Mouse (Mus musculus): Measurements from ENCODE around the gene Trim65.
"Not testable (repeated sequence)": the region's sequence is repeated elsewhere in the genome, so short reads cannot be mapped to it uniquely, and the experiment has no call there.

Gene Trim65

DNA sequence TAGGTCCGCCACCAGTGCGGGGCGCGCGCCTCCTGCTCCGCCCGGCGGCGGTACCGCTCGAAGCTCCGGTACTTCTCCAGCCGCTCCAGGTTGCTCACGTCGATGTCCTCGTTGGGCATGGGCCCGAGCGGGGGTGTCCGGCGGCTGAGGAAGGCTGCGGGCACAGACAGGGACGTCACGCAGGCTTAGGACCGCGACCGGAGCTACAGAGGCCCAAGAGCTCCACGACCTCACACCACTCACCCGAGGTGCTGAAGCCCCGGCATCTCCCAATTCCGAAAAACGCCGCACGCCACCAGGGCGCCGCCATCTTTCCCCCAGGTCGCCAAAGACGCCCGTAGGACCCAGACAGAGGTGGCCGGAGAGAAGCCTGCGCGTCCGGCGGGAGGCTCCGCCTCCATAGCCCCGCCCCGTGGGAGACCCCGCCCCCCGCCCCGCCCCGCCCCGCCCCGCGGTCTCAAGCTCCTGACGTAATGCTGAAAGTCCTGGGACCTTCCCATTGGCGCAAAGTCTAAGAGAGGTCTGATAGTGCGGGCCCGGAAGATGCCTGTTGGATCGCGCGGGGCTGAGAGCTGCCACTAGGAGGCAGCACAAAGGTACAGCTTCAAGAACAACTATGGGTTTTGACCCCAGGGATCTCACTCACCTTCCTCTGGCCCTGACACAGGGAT is 7.7 kb upstream of the Trim65 start, which contains the start of gene Mrpl38:
Gene Mrpl38, minus strand, starts transcription at position 401 of the 671 bp plus-strand sequence.
- peak; percentile 85 to 95 for DNase-seq (ENCODE audit: low spot score in 2 of 2)

DNA sequence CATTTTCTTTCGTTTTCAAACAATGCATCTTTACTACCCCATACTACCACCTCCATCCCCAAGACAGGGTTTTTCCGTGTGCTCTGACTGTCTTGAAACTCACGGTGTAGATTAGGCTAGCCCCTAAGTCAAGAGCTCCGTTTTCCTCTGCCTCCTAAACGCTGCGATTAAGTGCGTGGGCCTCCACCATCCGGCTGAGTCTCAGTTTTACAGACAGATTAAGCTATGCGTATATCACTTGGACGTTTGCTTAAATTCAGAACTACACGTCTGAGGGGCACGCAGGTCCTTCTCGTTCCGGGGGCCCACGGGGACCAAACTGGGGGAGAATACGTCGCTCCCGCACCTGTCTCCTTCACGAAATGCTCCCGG is 7.2 kb upstream of the Trim65 start:
- no peak for DNase-seq (ENCODE audit: low spot score in 2 of 2)

DNA sequence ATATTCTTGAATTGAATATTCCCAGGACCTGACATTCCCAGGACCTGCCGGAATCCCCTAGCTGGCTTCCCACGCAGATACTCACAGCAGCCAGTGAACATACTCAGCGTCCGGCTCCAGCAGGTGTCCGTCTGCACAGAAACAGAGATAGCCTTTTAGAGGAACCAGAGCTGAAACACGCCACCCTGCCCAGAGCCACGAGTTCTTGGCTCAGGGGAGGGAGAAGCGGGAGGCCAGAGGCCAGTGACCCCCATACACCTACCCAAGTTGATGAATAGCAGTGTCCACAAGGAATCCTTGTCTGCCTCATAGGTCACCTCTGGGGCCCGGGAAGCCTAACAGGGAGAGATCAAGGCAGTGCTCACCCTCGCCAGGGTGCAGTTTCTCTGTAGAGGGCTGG is 3.2 kb upstream of the Trim65 start:
- DNase-seq (ENCODE audit: low spot score in 2 of 2) = no peak

DNA sequence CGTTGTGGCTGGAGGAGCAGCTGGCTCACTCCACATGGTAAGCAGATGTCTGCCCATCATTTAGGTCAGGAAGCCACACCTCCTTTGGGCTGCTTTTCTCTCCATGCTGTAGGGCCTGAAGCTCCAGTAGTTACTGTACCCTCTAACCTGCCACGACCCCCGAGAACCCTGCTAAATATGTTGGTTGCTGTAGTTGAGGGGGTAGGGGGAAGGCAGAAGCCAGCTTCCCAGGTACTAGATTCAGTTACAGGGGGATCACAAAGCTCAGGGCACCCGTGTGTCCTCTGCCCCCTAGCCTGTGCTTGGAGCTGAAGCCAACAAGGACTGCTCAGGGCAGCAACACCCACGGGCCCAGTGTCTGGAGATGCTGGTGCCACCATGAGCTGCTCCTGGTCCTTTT is 2.6 kb upstream of the Trim65 start:
- DNase-seq (ENCODE audit: low spot score in 2 of 2) = no peak

DNA sequence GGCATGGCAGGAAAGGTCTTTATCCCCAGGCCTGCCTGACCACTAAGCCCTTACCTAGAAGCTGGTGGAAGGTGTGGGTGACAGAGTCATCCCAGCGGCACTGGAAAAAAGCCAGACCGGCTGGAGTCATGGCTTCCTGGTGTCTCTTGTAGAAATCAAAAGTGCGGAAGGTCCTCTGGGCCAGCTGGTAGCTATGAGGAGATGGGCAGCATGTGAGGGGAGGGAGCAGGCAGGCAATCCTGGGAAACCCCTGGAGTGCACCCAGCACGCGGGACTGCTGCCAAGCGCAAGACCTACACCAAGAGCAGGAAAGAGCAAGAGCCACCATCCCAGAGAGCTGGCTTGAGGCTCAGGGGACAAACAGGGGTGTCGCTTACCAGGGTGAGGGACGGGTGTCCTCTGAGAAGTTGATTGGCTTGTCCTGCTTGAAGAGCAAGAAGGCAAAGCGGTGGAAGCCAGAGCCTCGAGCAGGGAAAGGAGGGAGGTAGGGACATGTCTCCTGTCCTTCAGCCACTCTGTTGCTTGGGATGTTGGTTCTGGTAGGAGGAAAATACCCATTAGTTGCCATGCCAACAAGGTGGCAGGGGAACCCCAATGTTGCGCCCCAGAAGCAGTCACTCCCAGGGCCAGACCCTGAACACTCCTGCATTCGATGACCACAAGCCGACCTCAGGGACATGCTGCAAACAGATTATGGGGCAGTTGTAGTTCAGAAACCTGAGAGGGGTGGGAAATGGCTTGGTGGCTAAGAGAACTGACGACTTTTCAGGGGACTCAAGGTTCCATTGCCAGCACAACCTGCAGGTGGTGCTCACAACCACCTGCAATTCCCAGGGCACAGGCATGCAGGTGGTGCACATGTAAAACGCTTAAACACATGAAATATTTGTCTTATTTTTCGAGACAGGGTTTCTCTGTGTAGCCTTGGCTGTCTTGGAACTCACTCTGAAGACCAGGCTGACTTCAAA is 1.7 kb upstream of the Trim65 start:
- no peak for DNase-seq (ENCODE audit: low spot score in 2 of 2)

DNA sequence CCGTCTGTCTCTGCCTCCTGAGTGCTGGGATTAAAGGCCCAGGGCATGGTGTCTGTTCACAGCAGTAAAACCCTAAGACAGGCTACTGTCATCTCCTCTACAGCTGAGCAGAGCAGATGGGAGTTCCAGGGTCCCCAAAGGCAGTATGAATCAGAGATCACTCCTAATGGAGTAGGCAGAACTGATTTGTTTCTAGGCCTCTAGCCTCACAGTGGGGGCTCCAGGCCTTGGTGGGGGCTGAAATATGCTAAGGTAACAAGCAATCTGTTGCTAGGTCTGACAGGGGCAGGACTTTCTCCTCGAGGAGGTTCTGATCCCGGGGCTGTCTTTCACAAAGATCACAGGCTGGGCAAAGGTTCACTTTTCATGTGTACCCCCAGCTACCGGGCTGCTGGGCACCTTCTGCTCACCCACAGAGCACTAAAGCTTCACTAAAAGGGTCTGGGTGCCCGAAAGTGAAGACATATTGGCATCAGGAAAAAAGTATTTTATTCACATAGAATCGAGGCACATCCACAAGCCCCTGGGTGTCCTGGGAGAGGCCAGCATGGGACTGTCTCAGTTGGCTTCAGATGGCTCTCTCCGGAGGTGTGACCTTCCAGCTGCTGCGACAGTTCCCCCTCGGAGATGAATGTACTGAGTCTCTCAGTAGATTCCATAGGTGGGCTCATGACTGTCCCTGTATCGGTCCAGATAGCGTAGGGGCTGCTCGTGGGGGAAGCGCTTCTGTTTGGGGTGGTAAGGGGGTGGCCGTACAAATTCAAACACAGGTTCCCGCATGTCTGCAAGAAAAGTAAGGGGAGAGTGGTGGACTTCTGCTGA is 632 bp upstream of the Trim65 start:
- DNase-seq (ENCODE audit: low spot score in 2 of 2) = peak in 1 of 2 experiments; percentile 63

DNA sequence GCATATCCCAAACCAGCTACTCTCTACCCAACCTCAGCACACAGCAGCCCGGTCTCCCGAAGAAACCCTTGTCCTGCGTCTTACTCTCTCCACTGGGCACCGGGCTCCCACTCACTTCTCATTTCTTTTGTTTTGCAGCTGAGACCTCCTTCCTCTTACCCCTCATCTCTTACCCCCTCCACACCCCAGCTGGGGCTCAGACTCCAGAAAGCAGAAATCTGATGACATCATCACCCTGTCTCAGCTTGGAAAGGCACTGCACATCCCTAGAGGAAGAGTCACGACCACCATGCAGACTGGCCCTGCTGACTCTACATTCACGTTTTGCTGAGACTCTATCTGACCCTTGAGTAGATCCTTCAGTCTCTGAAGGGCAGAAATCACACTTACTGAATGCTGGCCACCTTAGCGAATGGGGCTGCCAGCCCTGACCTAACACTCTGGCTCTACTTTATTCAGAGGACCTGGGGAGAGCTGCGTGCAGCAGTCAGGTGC is 888 bp downstream of the Trim65 start:
- no peak for DNase-seq (ENCODE audit: low spot score in 2 of 2)

DNA sequence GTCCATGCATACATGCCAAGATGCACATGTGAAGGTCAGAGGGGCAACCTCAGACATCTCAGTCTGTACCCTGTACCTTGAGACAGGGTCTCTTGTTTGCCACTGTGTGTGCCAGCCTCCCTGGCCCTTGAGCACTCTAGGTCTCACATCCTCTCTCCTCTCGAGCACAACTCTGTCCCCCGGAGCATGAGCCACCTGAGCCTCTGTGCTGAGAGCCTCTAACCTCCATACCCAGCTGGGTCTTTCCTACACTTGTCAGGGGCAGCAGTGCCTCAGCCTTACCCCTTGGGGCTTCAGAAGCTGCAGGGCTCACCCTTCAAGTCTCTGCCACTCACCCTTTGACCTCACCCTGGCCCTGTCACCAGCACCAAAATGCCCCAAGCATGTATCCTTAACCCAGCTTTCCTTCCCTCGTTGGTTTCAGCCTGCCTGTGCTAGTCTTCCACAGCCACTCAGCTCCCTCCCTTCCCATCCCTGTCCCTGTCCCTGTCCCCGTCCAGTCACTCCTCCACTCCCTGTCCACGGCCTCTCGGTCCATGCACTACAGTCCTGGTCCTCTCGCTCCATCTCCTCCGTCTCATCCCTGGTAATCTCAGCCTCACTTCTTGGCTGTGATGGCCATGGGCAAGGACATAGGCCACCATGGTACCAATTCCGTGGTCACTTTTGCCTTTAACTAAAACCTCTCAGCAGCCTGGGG is 1.7 kb downstream of the Trim65 start:
- DNase-seq (ENCODE audit: low spot score in 2 of 2) = no peak

DNA sequence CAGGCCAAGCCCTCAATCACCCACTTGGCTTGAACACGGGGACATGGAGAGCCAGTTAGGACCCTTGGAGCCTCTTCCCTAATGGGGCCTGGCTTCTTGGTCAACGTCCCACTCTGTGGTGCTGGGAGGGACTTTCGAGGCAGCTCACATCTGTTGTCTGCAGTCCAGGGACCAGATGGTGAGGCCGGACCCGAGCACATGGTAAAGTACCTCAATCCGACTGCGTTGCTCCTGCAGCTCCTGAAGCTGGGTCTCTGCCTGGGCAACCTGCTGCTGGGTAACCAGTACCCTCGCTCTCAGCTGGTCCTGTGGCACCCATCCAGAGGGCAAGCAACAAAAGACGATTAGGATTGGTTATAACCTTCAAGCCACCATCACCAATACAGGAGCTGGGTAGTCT is 2.9 kb downstream of the Trim65 start:
- no peak for DNase-seq (ENCODE audit: low spot score in 2 of 2)

DNA sequence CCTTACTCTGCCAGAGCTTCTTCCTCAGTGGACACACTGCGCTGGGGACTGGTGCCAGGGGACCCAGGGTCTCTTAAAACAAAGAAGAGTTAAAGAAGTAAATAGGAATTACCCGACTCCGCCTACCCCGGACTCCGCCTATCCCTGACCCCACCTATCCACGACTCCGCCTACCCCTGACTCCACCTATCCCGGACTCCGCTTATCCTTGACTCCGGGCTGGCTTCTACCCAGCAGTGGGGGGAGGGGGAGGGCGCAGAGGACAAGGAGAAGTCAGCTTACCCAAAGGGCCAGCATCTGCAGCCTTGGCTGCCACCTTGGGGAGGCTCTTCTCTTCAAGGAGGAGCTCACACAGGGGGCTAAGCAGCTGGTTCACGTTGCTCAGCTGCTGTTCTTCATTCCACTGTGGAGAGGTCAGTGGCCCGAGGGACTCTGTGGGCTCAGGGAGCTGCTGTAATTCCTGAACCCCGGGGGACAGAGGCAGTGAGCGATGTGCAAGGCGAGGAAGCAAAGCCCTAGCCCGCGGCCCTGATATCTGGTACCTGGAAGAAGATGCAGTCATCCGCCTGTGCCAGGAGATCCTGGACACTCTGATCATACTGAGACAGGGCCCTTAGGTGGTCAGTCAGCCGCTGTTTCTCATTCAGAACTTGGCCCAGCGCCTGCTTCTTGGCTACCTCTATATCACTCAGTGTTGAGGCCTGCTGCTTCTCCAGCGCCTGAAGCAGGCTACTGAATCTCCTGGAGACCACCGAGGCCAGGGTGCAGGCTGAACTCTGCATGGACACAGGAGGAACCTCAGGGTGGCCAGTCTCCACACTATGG is 3.6 kb downstream of the Trim65 start, which contains the start of gene Trim47:
Gene Trim47, minus strand, starts transcription at position 55 of the 825 bp plus-strand sequence.
- peak in 1 of 2 experiments; percentile 68 for DNase-seq (ENCODE audit: low spot score in 2 of 2)

DNA sequence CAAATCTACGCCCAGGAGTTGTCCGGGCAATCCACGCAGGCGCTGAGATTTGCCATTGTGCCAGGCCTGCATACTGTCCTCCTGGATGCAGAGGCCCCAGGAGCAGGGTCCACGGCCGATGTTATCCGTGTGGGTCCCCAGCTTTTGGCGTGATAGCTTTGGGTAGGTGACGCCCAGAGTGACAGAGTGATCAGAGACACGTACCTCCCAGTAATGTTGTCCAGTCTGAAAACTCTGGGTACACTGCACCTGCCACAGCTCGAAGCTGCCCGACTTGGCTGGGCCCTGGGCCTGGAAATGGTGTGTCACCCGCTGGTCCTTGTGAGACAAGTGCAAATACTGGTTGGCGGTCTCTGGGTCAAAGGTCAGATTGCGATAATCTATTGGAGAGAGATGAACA is 4.7 kb downstream of the Trim65 start:
- DNase-seq (ENCODE audit: low spot score in 2 of 2) = no peak

DNA sequence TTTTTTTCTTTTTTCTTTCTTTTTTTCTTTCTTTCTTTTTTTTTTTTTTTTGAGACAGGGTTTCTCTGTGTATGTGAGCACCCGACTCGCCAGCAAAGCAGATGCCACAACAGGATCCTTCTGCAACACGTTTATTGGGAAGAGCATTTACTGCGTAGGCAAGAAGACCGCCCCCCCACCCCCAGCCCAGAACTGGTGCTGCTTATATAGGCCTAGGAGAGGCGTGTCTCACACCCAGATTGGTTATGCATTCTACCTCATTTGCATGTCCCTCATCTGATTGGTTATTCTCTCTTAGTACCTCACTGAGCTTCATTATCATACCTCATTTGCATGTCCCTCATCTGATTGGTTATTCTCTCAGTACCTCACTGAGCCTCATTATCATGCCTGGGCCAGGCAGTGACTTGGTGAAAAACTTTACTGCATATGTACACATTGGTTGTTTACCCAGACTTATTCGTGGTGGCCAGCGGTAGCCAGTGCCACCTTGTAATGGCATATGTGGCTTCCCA is 9.1 kb downstream of the Trim65 start:
- DNase-seq (ENCODE audit: low spot score in 2 of 2) = not testable (repeated sequence)

DNA sequence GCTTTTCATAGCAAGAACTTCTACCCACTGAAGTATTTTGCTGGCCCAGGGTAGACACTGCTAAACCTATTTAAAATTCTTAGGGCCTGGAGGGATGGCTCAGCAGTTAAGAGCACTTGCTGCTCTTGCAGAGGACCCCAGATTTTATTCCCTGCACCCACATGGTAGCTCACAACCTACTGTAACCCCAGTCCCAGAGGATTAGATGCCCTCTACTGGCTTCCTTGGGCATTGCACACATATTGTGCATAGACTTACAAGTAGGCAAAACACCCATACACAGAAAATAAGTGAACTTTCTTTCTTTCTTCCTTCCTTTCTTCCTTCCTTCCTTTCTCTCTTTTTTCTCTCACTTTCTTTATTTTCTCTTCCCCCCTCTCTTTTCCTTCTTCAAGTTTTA is 13.1 kb downstream of the Trim65 start:
- peak in 1 of 2 experiments; percentile 70 for DNase-seq (ENCODE audit: low spot score in 2 of 2)

DNA sequence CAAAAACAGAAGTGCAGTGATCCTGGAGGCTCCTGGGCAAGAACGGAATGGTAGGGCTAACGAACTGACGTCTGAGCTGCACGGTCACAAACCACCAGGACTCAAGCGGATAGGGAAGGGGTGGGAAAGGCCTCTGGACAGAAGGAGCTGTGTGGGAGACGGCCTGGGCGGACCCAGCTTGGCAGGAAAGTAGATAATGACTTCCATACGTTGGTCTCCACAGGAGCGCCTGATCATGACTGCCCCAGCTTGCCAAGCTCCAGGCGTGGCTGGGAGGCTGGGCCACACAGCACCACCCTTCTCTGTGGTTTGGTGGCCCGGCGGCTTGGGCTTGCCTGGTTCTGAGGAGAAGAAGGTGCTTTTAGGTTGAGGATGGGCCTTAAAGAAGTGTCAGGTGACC is 13.7 kb downstream of the Trim65 start:
- DNase-seq (ENCODE audit: low spot score in 2 of 2) = peak in 1 of 2 experiments; percentile 62

DNA sequence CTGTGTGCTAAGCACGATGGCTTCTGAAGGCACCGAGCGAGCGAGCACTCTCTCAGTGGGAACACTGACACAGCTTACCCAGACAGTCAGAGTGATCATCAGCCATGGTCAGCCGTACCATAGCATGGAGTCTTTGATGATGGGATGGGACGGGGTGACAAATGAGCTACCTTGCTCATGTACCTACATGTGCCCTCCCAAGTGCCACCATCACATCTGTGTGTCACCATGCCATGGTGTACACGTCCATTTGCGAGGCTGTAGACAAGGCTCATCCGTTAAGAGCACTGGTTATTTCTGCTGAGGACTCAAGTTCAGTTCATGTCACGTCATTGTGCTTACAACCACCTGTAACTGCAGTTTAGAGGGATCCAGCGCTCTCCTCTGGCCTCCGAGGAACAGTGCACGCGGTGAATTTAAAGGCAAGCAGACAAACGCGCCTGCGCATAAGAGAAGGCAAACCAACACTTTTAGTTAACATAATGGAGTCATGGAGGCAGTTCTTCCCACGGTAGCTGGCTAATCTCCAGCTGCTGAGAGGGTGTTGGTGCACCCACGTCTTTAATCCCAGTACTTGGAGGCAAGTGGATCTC is 19.2 kb downstream of the Trim65 start:
- DNase-seq (ENCODE audit: low spot score in 2 of 2) = no peak

DNA sequence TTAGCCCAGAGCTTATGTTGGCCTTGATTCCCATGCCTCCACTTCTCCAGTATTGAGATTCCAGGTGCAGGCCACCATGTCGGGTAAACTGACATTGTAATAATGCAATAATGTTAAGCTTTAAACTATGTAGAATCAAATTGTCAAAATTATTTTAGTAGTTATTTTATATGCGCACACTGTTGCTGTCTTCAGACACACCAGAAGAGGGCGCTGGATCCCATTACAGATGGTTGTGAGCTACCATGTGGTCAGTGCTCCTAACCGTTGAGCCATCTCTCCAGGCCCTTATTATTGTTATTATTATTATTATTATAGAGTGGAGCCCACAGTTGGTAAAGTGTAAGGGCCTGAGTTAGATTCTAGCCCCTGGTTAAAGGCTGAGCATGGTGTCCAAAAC is 19.9 kb downstream of the Trim65 start:
- DNase-seq (ENCODE audit: low spot score in 2 of 2) = no peak

DNA sequence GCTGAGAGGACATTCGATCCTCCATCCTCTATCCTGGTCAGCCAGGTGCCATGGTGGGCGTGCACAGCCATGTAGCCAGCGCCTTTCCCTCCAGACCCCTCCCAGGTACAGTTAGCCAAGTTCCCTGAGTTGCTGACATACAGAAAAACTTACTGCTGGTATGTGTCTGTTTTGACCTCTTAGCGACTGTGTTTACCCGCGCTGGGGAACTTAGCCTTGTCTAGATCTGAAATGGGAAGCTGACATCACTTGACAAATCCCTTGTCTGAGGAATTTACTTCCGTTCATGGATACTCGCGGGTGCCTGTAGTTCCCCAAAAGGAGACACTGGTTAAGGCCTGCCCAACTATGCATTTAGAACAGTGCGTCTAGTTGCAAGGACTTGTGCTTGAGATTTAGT is 20.4 kb downstream of the Trim65 start:
- DNase-seq (ENCODE audit: low spot score in 2 of 2) = no peak

DNA sequence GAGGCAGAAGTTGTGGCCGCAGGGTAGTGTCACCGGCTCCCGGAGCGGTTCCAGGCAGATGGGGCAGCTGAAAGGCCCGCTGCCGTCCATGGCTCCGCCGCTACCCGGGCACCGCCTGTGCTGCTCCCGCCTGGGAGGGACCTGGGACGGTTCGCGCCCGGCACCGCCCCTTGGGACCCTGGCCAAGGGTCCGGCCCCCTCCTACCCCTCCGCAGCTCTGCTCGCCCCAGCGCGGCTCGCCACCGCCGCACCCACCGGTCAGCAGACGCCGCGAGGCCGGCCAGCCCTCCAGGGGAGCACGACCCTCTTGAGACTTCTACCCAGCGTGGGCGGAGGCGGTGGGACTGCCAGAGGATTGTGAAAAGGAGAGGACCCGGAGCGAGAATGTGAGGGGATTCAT is 20.8 kb downstream of the Trim65 start:
- DNase-seq (ENCODE audit: low spot score in 2 of 2) = peak in 1 of 2 experiments; percentile 50

DNA sequence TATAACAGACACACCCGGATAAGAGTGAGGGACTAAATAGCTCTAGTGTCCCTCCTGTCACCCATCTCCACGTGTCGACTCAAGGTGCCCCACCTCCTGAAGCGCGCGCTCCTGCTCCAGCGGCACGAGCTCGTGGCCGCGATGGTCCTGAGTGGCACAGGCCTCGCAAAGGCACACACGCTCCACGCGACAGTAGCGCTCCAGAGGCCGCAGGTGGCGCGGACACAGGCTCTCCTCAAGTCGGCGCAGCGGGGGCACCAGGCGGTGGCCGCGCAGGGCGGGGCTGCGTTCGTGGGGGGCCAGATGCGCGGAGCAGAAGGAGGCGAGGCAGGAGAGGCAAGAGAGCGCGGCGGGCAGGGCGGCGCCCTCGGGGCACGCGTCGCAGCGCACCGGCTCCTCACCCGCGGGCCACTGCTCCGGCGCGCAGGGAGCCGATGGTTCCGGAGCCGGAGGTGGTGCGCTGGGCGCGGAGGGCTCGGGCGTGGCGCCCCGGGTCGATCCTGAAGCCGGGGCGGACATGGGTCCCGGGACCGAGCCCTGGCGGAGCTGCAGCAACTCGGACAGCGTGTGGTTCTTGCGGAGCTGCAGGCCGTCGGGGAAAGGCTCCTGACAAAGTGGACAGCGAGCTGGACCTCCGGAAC is 21.4 kb downstream of the Trim65 start:
- DNase-seq (ENCODE audit: low spot score in 2 of 2) = peak in 1 of 2 experiments; percentile 73
